Mouse (Mus musculus) cortical plate, adult 2 months (tissue): ENCODE data around the gene Speg.

Source experiments
- CTCF ChIP-seq: fragments of 200-500 bp; IDR thresholded peaks from 2 replicates; pipeline ENCODE4 v1.5.1; 2011; ENCODE audit warnings: mild to moderate bottlenecking, control low read depth, low read length; ENCODE audit not compliant: insufficient read depth; ENCODE audit errors: extremely low read depth
- POLR2A ChIP-seq: fragments of 200-500 bp; IDR thresholded peaks from 2 replicates; pipeline ENCODE4 v1.6.1; 2011; ENCODE audit warnings: mild to moderate bottlenecking, low read length, control low read depth; ENCODE audit not compliant: insufficient read depth; ENCODE audit errors: extremely low read depth

- TF ChIP-seq POLR2A = no peak
- no peak for TF ChIP-seq CTCF
Measured at GRCm38 (mm10) chr1:75455433-75455832, 80.3 kb downstream of the Speg start.
